Mouse (Mus musculus) hindbrain, postnatal 0 days (tissue): ENCODE data around the gene Tdrd9. TPM values are rescaled to one million over a fixed set of nuclear protein-coding genes. Genes with fewer than 3 reads are reported as not detected.

Experiments
- ATAC-seq: fragments of 200-750 bp; cut with Nextera tagmentation; 2 replicates; pipeline ENCODE4 v1.8.0; 2017; ENCODE audit warnings: mild to moderate bottlenecking, moderate TSS enrichment, moderate library complexity
- DNase-seq: peaks from one replicate; pipeline ENCODE4 v3.0.0-alpha.2; 2015; ENCODE audit warnings: low spot score
- H3K27ac ChIP-seq: fragments of 300-500 bp; sonication (generic); 2 replicates; pipeline ENCODE4 v1.5.1; 2014; ENCODE audit warnings: mild to moderate bottlenecking
- H3K27me3 ChIP-seq: fragments of 300-500 bp; sonication (generic); 2 replicates; pipeline ENCODE4 v1.6.1; 2014; ENCODE audit warnings: low read length, mixed read lengths; ENCODE audit not compliant: insufficient read depth
- H3K36me3 ChIP-seq: fragments of 300-500 bp; sonication (generic); 2 replicates; pipeline ENCODE4 v1.6.1; 2014; ENCODE audit warnings: low read length, mixed read lengths; ENCODE audit not compliant: insufficient read depth
- H3K4me1 ChIP-seq: fragments of 300-500 bp; sonication (generic); 2 replicates; pipeline ENCODE4 v1.6.1; 2014; ENCODE audit warnings: antibody characterized with exemption, low read length, mixed read lengths; ENCODE audit not compliant: insufficient read depth
- H3K4me2 ChIP-seq: fragments of 300-500 bp; sonication (generic); 2 replicates; pipeline ENCODE4 v1.6.1; 2014; ENCODE audit warnings: low read depth, mild to moderate bottlenecking, low read length, moderate library complexity, mixed read lengths
- H3K4me3 ChIP-seq: fragments of 300-500 bp; sonication (generic); 2 replicates; pipeline ENCODE4 v1.5.1; 2014; ENCODE audit warnings: low read length
- H3K9ac ChIP-seq: fragments of 300-500 bp; sonication (generic); replicated peaks from 2 replicates; pipeline ENCODE4 v1.6.1; 2014; ENCODE audit warnings: mild to moderate bottlenecking, low read length, moderate library complexity, mixed read lengths
- H3K9me3 ChIP-seq: fragments of 300-500 bp; sonication (generic); 2 replicates; pipeline ENCODE4 v1.6.1; 2016; ENCODE audit warnings: low read length, mixed read lengths
- CTCF ChIP-seq: IDR thresholded peaks from 2 replicates; pipeline ENCODE4 v1.5.1; 2016; ENCODE audit warnings: antibody characterized with exemption, control low read depth, low read depth
- WGBS: fragments of 180-500 bp; shearing (Covaris S2); extraction: QIAGEN DNeasy Blood & Tissue Kit; methylation state at CpG from one replicate; pipeline ENCODE4 v1.1.7; 2014; 5-methylcytosine and 5-hydroxymethylcytosine counted together
- polyA plus RNA-seq: library from polyadenylated mRNA; unstranded; fragments of >200 nt; fragmentation: Nextera tagmentation; extraction: Ambion mirVana; gene quantifications from 2 replicates; pipeline ENCODE4 v1.2.1, GENCODE M21; 2015
- total RNA-seq: library from RNA; depleted of rRNA; stranded (reverse); fragments of >200 nt; gene quantifications from 2 replicates; pipeline ENCODE4 v1.2.3, GENCODE M21; 2014

Tdrd9 gene
- total and polyA plus RNA-seq, 2 experiments from 2014 or later: 0.46 to 0.68 TPM

GRCm38 (mm10) chr12:112106541-112106971 is 135.2 kb downstream of the Tdrd9 start, which contains the start of gene Aspg:
Gene Aspg, plus strand, starts transcription at chr12:112106679.
- 9% methylated on average over 14 of the region's 14 CpGs for WGBS
- peak; percentile 25 for DNase-seq
- ATAC-seq: peak; percentile 39; the same call in 1 of the 2 replicates

DNA sequence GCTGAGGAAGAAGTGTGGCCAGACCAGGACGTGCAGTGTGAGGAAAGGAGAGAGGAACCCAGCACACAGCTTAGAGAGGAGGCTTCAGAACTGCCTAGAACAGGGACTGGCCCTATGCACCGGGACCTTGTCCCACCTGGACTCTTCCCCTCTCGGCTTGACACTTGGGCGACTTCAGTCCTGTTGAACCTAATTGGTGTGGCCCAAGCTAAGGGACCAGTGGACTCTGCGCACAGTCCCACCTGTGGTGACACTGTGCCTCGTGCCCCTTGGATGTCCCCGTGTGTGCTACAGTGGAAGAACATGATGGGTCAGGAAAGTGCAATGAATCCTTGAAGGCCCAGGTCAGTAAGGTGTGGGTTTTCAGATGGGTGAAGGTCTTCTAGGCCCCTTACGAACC is 136.3 kb downstream of the Tdrd9 start:
- Histone ChIP-seq H3K9me3 (no peaks in the 10 kb centered on the region), H3K4me2 (no peak overlapping the region), H3K4me1 (no peaks in the 10 kb centered on the region), H3K36me3 (no peaks in the 10 kb centered on the region), H3K4me3 (no peak overlapping the region), H3K27ac (no peak overlapping the region), H3K9ac (no peak overlapping the region), H3K27me3 (no peaks in the 10 kb centered on the region)
- ATAC-seq (no peak), DNase-seq (no peak)
- 92% methylated on average over 8 of the region's 8 CpGs for WGBS
- no peak for TF ChIP-seq CTCF

More at GRCm38 (mm10) chr12:112106541-112106971, 135.2 kb downstream of the Tdrd9 start, which contains the start of gene Aspg:
- Histone ChIP-seq H3K4me2 (0 out of 2 replicates have a peak within 1 kb of the TSS, but pooled peaks have one; percentile 25), H3K4me1 (no peaks in the 10 kb centered on the region), H3K36me3 (no peaks in the 10 kb centered on the region), H3K9me3 (no peaks in the 10 kb centered on the region), H3K9ac (no peak within 1 kb of the TSS), H3K27ac (no peak within 1 kb of the TSS), H3K4me3 (no peak within 1 kb of the TSS), H3K27me3 (no peaks in the 10 kb centered on the region)
- no peak for TF ChIP-seq CTCF

GRCm38 (mm10) chr12:112108696-112109445 is 137.5 kb downstream of the Tdrd9 start:
- no peak for TF ChIP-seq CTCF
- 82% methylated on average over 11 of the region's 11 CpGs for WGBS
- Histone ChIP-seq H3K9me3 (no peaks in the 10 kb centered on the region), H3K27me3 (no peaks in the 10 kb centered on the region), H3K9ac (no peak overlapping the region), H3K36me3 (no peaks in the 10 kb centered on the region), H3K4me1 (no peaks in the 10 kb centered on the region), H3K4me3 (no peak overlapping the region), H3K4me2 (no peak overlapping the region), H3K27ac (no peak overlapping the region)
- no peak for ATAC-seq
- no peak for DNase-seq

GRCm38 (mm10) chr12:112109701-112110100 is 138.3 kb downstream of the Tdrd9 start:
- no peaks in the 10 kb centered on the region for H3K4me1 ChIP-seq
- H3K27me3 ChIP-seq: peaks cover 4% of the 10 kb centered on the region; the same call in 1 of the 2 replicates
- H3K4me3 ChIP-seq: no peak overlapping the region
- no peak for TF ChIP-seq CTCF
- 82% methylated on average over 9 of the region's 9 CpGs for WGBS
- ATAC-seq: no peak
- DNase-seq: no peak
- no peak overlapping the region for H3K27ac ChIP-seq
- H3K4me2 ChIP-seq: no peak overlapping the region
- H3K36me3 ChIP-seq: no peaks in the 10 kb centered on the region
- no peak overlapping the region for H3K9ac ChIP-seq
- H3K9me3 ChIP-seq: no peaks in the 10 kb centered on the region

GRCm38 (mm10) chr12:112111323-112111722 is 140.0 kb downstream of the Tdrd9 start:
- DNase-seq: no peak
- H3K27ac ChIP-seq: no peak overlapping the region
- TF ChIP-seq CTCF: no peak
- H3K9me3 ChIP-seq: no peaks in the 10 kb centered on the region
- ATAC-seq: no peak
- H3K36me3 ChIP-seq: no peaks in the 10 kb centered on the region
- H3K4me1 ChIP-seq: no peaks in the 10 kb centered on the region
- WGBS: 85% methylated on average over 5 of the region's 5 CpGs
- H3K9ac ChIP-seq: no peak overlapping the region
- H3K27me3 ChIP-seq: peaks cover 4% of the 10 kb centered on the region; the same call in 1 of the 2 replicates
- H3K4me2 ChIP-seq: no peak overlapping the region
- H3K4me3 ChIP-seq: no peak overlapping the region

- Histone ChIP-seq H3K27me3 (peaks cover 4% of the 10 kb centered on the region; the same call in 1 of the 2 replicates), H3K4me1 (no peaks in the 10 kb centered on the region), H3K9me3 (no peaks in the 10 kb centered on the region), H3K9ac (no peak overlapping the region), H3K4me2 (no peak overlapping the region), H3K36me3 (no peaks in the 10 kb centered on the region), H3K27ac (no peak overlapping the region), H3K4me3 (no peak overlapping the region)
- WGBS: 92% methylated on average over 6 of the region's 6 CpGs
- no peak for ATAC-seq
- DNase-seq: no peak
- TF ChIP-seq CTCF: no peak
Measured at GRCm38 (mm10) chr12:112112235-112112634, 140.9 kb downstream of the Tdrd9 start.
